Mouse (Mus musculus) lung, postnatal 14 days (tissue): ENCODE measurements around the gene Sema6b.
A peak's percentile ranks its signal among the peaks of the same experiment; 100 is the strongest.
"Not testable (repeated sequence)": the region's sequence is repeated elsewhere in the genome, so short reads cannot be mapped to it uniquely, and the experiment has no call there.

ENCODE experiments used
- DNase-seq: peaks from one replicate; pipeline ENCODE4 v3.0.0; 2021

Gene Sema6b

DNA sequence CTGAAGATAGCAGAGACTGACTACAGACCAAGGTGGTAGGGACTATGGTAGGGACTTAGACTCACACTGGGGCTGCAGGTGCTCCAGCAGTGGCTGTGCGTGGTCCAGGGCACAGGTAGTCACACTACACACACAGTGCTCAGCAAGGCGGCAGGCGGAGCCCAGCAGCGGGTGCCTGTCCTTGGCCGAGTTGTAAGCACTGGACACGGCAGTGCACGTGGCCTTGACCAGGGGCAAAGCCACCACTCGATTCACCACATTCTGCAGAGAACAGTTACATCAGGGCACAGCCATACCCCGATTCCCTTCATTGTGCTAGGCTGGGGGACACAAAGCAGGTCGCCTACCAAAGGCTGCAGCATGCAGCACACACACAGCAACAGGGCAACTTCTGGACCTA lies 23.9 kb downstream of the Sema6b start:
- no peak for DNase-seq

DNA sequence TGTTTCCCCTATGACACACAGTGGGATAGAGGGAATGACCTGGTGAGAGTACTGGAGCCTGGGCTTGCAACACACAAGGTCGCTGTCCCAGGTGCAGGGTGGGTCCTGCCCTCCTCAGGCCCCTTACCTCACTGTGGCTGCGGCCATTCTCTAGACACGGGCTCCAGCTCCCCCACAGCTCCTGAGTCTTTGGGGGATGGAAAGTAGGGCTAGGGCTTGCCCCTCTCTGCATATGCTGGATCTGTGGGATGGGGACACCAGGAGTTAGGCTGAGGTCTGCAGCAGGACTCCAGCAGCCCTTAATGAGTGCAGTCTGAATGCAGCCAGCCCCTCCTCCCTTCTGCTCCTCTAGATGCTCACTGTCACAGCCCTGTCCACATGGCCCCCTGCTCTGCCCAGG lies 27.4 kb downstream of the Sema6b start:
- no peak for DNase-seq

GRCm38 (mm10) chr17:56111864-56112263 lies 28.3 kb downstream of the Sema6b start:
- DNase-seq: peak; percentile 75

DNA sequence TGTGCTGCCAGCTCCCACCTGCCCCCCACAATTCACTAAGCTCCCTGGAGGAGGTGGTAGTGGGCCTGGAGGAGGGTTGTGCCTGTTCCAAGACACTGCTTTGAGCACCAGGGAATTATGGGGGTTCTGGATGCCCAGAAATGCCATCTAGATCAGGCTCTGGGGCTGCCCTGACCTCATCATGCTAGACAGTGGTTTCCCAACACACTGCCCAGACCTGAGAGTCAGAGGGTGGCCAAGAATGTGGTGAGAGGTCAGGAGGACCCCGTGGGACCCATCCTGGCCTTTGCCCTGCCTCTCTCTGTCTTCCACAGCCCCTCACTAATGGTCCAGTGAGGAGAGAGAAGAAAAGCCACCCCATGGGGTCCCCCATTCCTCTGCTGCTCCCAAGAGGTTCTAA lies 29.1 kb downstream of the Sema6b start:
- DNase-seq: no peak

- DNase-seq: no peak
These were observed 29.6 kb downstream of the Sema6b start for GRCm38 (mm10) chr17:56110571-56110970.

DNA sequence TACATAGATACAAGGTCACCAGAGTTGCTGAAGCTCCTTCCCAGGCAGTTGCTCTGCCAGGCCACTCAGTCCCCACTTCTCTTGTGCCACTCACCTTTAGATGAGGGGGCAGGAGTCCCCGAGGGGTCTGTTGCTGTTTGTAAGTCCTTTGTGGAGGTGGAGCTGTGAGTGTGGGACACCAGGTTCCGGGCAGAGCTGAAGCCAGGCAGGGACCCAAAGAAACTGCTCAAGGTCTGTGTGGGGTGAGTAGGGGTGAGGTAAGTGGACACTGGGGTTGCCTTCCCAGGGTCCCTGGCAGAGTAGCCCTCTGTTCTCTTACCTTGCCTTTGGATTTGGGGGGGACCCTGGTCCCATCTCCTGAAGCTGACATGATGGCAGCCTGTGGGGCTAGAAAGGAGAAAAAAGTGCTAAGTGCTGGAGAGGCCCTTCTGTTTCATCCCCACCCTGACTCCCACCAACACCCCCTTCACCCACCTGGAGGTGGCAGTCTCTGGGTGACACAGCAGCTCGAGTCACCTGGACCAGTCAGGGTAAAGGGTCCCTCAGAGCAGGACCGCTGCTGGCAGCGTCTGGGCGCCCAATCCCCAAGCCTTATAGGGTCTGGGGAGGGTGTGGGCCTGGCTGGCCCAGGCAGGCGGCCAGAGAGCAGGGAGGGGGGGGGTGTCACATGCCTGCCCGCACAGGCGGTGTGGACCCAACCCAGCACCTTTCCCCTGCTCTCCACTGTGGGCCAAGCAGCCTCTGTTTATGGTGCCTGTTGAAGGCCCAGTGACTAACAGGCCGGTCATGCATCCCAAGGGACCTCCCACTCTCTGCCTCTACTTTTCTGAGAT lies 30.7 kb downstream of the Sema6b start, which contains the start of gene Plin4:
Gene Plin4, minus strand, starts transcription at position 585 of the 833 bp plus-strand sequence.
- no peak for DNase-seq

DNA sequence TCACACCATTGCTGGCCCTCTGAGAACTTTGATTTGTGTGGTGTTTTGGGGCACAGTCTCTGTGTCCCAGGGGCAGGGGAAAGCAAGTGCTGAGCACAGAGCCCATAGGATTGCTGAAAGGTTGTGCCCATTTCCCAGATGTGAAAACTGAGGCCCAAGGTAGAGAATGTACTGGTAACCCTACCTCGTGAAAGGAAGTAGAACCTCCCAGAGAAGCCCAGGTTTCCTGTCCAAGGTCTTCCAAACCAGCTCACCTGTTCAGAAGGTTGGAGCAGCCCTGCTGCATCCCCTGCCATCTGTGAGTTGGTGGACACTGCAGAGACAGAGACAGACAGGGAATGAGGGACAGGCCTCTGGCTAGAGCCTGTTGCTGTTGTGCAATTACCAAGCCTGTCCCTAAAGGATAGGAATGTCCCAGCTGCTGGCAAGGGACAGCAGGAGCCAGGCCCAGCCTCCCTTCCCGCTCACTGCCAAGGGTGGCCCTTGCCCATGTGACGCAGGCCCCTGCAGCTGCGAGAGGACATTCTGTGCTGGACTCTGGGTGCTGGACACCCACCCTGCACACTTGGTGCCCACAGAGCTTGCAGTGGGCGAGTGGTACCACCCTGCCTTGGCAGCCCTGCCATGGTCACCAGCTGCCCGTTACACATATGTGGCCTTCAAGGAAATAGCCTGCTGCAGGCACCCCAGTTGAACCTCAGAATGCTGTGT lies 31.7 kb downstream of the Sema6b start:
- peak; percentile 66 for DNase-seq

DNA sequence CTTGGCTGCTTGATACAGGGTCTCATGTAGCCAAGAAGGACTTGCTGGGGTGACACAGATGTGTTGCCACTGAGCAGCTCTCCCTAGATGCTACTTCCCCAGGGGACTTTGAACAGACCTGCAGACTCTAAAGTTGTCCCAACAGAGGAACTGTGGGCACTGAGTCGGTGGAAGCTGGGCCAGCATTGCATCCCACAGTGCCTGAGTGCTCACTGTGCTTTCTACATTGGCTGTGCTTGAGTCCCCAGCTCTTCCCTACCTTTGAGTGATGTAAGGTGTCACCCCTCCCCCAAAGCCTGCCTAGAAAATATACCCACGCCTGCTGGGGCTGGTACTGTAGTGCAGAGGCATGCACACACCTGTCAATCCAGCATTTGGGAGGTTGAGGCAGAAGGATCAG lies 32.4 kb downstream of the Sema6b start:
- no peak for DNase-seq

DNA sequence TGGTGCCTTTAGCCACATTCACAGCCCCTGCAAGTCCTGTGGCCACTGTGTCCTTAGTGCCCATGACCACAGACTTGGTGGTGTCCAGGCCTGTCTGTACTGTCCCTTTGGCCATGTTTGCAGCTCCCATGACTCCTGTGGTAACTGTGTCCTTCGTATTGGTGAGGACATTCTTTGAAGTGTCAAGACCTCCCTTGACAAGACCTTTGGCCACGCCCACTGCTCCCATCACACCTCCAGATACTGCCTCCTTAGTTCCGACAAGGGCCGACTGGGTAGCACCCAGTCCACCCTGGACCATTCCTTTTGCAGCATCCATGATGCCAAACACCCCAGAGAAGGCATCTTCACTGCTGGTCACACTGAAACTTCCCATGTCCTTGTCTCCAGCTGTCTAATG lies 33.2 kb downstream of the Sema6b start:
- DNase-seq: no peak

DNA sequence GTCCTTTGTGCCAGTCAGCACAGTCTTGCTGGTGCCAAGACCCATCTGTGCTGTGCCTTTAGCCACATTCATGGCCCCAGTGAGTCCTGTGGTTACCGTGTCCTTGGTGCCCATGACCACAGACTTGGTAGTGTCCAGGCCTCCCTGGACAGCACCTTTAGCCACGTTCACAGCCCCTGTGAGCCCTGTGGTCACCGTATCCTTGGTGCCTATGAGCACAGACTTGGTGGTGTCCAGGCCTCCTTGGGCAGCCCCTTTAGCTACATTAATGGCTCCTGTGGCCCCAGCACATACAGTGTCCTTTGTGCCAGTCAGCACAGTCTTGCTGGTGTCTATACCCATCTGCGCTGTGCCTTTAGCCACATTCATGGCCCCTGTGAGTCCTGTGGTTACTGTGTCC lies 33.7 kb downstream of the Sema6b start:
- not testable (repeated sequence) for DNase-seq

GRCm38 (mm10) chr17:56104821-56105220 lies 35.3 kb downstream of the Sema6b start:
- DNase-seq: not testable (repeated sequence)

DNA sequence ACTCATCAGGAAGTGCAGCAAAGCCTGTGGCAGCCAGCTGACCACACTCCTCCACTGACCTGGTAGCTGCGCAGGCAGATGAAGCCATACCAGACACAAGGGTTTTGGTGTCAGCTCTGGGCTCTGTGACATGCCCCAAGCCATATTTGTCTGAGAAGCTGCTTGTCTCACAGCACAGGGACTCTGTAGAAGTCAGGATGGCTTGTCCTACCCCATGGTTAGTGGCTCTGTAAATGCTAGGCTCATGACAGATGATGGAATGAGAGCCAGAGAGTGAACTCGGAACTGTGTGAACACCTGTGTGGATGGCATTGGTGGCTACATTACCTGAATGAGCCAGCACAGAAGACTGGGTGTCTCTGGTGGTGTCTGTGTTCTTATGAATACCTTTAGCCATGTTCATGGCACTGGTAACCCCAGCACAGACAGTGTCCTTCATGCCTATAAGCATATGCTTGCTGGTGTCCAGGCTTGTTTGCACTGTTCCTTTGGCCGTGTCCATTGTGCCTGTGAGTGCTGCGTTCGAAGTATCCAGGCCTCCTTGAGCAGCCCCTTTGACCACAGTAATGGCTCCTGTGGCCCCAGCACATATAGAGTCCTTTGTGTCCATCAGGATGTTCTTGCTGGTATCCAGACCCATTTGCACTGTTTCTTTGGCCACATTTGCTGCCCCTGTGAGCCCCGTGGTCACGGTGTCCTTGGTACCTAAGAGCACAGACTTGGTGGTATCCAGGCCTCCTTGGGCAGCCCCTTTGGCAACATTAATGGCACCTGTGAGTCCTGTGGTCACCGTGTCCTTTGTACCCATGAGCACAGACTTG lies 36.5 kb downstream of the Sema6b start:
- DNase-seq: no peak

GRCm38 (mm10) chr17:56102927-56103326 lies 37.2 kb downstream of the Sema6b start:
- DNase-seq: no peak

DNA sequence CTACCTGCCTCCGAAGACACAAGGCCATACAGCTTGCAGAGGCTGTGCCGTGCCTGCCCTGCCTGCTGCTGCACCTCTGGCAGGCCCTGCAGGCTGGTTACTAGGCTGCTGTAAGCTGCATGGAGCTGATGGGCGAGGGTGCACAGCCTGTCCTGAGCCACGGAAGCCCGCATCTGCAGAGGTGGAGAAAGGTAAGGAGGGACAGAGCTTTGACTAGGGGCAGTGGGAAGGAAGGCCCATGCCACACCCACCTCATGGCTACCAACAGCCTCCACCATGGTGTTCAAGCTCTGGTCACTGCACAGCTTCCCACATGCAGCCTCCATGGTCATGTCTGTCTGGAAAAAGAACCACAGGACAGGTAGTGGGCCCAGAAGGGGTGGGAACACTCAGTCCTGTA lies 38.0 kb downstream of the Sema6b start:
- DNase-seq: no peak

- no peak for DNase-seq
These were observed 39.3 kb downstream of the Sema6b start for GRCm38 (mm10) chr17:56100811-56101210.

DNA sequence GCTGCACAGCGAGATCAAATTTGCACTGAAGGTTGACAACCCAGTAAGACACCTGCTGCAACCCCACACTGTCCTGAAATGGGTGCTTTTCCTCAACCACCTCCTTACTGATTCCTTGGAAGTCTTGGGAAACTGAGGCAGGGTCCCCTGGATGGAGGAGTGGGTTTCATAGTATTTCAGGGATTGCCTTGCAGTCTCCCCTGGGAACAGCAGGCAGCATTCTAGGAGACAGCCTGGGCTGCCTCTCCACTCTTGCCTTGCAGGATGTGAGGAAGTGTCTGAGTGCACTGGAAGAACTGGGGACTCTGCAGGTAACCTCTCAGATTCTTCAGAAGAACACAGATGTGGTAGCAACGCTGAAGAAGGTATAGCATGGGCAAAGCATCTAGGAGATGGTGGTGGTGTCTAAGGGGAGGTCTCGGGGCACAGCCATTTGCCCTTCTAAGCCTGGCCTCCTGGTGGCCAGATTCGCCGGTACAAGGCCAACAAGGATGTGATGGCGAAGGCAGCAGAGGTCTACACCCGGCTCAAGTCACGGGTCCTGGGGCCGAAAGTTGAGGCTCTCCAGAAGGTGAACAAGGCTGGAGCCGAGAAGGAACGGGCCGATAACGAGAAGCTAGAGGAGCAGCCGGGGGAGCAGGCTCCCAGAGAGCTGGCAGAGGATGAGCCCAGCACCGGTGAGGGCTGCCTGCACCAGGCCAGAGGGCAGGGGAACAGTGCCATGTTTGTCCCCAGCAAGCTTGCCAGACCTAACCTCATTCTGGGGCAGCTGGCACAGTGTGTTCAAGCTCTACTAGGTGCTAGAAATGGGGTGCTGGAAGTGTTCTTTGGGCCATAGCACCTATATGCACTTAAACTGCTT lies 41.2 kb downstream of the Sema6b start:
- DNase-seq: no peak

DNA sequence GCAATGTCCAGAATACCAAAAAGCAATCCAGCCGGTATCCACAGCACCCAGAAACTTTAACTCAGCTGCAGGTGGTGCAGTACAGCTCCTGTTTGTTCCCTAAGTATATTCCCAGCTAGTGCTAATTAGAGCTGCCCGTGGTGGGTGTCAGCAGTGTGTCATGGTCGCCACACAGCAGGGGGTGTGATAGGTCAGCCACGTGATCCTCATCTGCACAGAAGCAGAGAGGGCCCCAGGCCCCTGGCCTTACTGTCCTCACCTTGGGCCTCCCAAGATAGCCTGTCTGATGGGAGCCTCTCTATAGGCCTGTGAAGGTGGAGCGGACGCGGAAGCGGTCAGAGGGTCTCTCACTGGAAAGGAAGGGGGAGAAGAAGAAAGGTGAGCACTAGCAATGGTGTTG lies 42.0 kb downstream of the Sema6b start:
- DNase-seq: no peak

DNA sequence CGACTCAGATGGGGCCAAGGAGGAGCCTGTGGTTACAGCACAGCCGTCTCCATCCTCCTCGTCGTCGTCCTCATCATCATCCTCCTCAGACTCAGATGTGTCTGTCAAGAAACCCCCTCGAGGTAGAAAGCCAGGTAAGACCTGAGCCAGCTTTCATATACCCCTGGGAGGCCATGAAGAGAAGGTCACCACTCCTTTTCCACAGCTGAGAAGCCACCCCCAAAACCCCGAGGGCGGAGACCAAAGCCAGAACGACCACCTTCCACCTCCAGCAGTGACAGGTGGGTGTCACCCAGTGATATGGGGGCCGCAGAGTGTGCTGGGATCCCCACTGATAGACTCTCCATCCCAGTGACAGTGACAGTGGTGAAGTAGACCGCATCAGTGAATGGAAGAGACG lies 43.3 kb downstream of the Sema6b start:
- no peak for DNase-seq

- DNase-seq: no peak
These were observed 47.3 kb downstream of the Sema6b start for GRCm38 (mm10) chr17:56092794-56093193.

GRCm38 (mm10) chr17:56092312-56092711 lies 47.8 kb downstream of the Sema6b start:
- DNase-seq: no peak

- peak; percentile 19 for DNase-seq
These were observed 59.2 kb downstream of the Sema6b start for GRCm38 (mm10) chr17:56080781-56081585.

- no peak for DNase-seq
These were observed 60.2 kb downstream of the Sema6b start for GRCm38 (mm10) chr17:56079921-56080320.
